Mouse (Mus musculus): ENCODE results near the gene Ero1l. TPM values are rescaled to one million over a fixed set of nuclear protein-coding genes. Genes with fewer than 3 reads are reported as not detected.

The Ero1l gene
- polyA plus RNA-seq, 1 experiment from 2014 or later, result 42.3 TPM

DNA sequence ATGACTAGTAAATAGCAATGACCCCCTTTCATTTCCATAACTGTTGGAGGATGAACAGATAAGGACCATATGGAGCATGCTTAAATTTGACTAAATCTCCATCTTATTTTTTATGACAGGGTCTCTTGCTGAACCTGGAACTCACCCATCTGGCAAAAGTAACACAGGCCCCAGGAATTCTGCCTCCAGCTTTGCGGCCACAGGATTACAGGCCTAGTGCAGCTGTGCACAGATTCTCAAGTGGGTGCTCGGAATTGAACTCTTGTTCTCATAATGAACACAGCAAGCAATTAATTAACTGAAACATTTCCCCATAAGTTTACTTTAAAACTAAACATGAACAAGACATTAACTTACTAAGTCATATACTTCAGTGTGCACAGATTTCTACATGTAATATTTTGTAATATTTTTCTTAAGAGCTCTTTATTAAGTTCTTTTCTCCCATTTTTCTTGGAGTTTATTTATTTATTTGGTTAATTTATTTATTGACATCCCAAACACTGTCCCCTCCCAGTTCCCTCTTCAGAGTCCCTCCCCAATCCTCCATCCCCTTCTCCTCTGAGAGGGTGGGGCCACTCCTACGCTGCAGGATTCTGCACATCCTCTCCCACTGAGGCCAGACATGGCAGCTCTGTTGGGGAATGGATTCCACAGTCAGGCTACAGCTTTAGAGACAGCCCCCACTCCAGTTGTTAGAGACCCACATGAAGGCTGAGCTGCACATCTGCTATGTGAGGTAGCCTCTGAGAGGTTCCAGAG is 54.6 kb downstream of the Ero1l start:
- no peaks in the 10 kb centered on the region for H3K9me3 ChIP-seq (replicated peaks; ENCODE audit: control insufficient read depth, low read length)
- ATAC-seq (replicated peaks; ENCODE audit: insufficient number of reproducible peaks, low FRiP score, low TSS enrichment), result no peak
- H3K4me3 ChIP-seq (ENCODE audit: low read depth, low read length), result no peak overlapping the region
- no peak overlapping the region for H3K9ac ChIP-seq (ENCODE audit: low read depth, low read length)
- no peaks in the 10 kb centered on the region for H3K27me3 ChIP-seq (ENCODE audit: control insufficient read depth, insufficient read depth, low read length)
- H3K36me3 ChIP-seq (ENCODE audit: control insufficient read depth, insufficient read depth, low read length), result no peaks in the 10 kb centered on the region
- 76% methylated on average over 3 of the region's 3 CpGs for WGBS (ENCODE audit: insufficient replicate concordance)
- no peak overlapping the region for H3K27ac ChIP-seq (ENCODE audit: low read depth, low read length)
- no peaks in the 10 kb centered on the region for H3K4me1 ChIP-seq (ENCODE audit: control insufficient read depth, insufficient read depth, low read length)
- H3K4me2 ChIP-seq, result no peak overlapping the region

DNA sequence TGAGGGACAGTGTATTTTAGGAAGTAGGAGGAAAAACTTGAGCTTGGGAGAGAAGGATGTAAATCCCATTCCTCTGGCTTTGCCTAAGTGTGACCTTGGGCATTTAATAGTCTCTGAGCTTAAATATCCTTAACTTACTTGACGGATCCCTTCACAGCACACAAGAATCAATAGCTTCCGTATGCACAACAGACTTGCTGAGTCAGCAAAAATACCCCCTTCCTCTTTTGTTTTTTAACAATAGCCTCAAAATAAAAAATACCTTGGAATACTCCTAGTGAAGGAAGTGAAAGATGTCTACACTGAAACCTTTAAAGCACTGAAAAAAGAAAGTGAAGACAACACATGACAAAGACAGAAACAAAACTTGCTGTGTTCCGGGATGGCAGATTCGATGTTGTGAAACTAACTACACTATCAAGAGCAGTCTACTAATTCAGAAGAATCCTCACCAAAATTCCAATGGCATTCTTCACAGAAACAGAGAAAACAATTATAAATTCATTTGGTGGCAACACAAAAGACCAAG is 67.0 kb downstream of the Ero1l start:
- H3K27ac ChIP-seq (ENCODE audit: low read depth, low read length), result no peak overlapping the region
- 87% methylated on average over 4 of the region's 4 CpGs for WGBS (ENCODE audit: insufficient replicate concordance)

GRCm38 (mm10) chr14:45241613-45242012 is 77.0 kb downstream of the Ero1l start:
- H3K27ac ChIP-seq (ENCODE audit: low read depth, low read length), result no peak overlapping the region
- H3K4me1 ChIP-seq (ENCODE audit: control insufficient read depth, insufficient read depth, low read length), result no peaks in the 10 kb centered on the region
- H3K9me3 ChIP-seq (replicated peaks; ENCODE audit: control insufficient read depth, low read length), result no peaks in the 10 kb centered on the region
- H3K4me3 ChIP-seq (ENCODE audit: low read depth, low read length), result no peak overlapping the region
- WGBS (ENCODE audit: insufficient replicate concordance), result 47% methylated on average over 1 of the region's 1 CpGs
- H3K9ac ChIP-seq (ENCODE audit: low read depth, low read length), result no peak overlapping the region
- no peaks in the 10 kb centered on the region for H3K36me3 ChIP-seq (ENCODE audit: control insufficient read depth, insufficient read depth, low read length)
- no peak overlapping the region for H3K4me2 ChIP-seq
- H3K27me3 ChIP-seq (ENCODE audit: control insufficient read depth, insufficient read depth, low read length), result no peaks in the 10 kb centered on the region
- no peak for ATAC-seq (replicated peaks; ENCODE audit: insufficient number of reproducible peaks, low FRiP score, low TSS enrichment)

More for the DNA sequence above, 67.0 kb downstream of the Ero1l start:
- H3K4me3 ChIP-seq (ENCODE audit: low read depth, low read length), result no peak overlapping the region
- no peaks in the 10 kb centered on the region for H3K36me3 ChIP-seq (ENCODE audit: control insufficient read depth, insufficient read depth, low read length)
- H3K9me3 ChIP-seq (replicated peaks; ENCODE audit: control insufficient read depth, low read length), result no peaks in the 10 kb centered on the region
- H3K4me1 ChIP-seq (ENCODE audit: control insufficient read depth, insufficient read depth, low read length), result no peaks in the 10 kb centered on the region
- H3K27me3 ChIP-seq (ENCODE audit: control insufficient read depth, insufficient read depth, low read length), result no peaks in the 10 kb centered on the region
- H3K9ac ChIP-seq (ENCODE audit: low read depth, low read length), result no peak overlapping the region
- ATAC-seq (replicated peaks; ENCODE audit: insufficient number of reproducible peaks, low FRiP score, low TSS enrichment), result no peak
- H3K4me2 ChIP-seq, result no peak overlapping the region

DNA sequence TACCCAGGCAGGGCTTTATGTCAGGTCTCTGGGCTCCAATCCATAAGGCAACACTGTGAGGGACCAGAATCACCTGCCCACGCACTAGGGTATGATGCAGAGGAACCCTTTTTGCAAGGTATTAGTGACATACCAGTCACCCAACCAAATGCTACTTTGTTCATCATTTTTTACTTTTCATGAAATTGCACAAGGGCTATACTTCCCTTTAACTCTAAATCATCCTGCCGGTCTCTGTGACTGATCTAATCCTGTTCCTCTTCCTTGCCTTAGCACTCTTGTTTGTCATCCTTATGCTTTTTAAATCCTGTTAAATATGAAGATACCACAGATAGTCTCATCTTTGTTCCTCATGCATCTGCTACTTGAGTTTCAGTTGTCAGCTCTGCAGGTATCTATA is 79.5 kb downstream of the Ero1l start:
- H3K27me3 ChIP-seq (ENCODE audit: control insufficient read depth, insufficient read depth, low read length), result no peaks in the 10 kb centered on the region
- H3K9ac ChIP-seq (ENCODE audit: low read depth, low read length), result no peak overlapping the region
- WGBS (ENCODE audit: insufficient replicate concordance), result 83% methylated on average over 2 of the region's 2 CpGs
- H3K4me2 ChIP-seq, result no peak overlapping the region
- H3K4me3 ChIP-seq (ENCODE audit: low read depth, low read length), result no peak overlapping the region
- H3K9me3 ChIP-seq (replicated peaks; ENCODE audit: control insufficient read depth, low read length), result no peaks in the 10 kb centered on the region
- no peaks in the 10 kb centered on the region for H3K36me3 ChIP-seq (ENCODE audit: control insufficient read depth, insufficient read depth, low read length)
- H3K4me1 ChIP-seq (ENCODE audit: control insufficient read depth, insufficient read depth, low read length), result no peaks in the 10 kb centered on the region
- no peak for ATAC-seq (replicated peaks; ENCODE audit: insufficient number of reproducible peaks, low FRiP score, low TSS enrichment)
- H3K27ac ChIP-seq (ENCODE audit: low read depth, low read length), result no peak overlapping the region

Other genes starting within 250 kb of the Ero1l start
- gene Gpr137c, start 99.1 kb downstream of the Ero1l start, polyA plus RNA-seq (2014; fragmentation: Nextera tagmentation; extraction: Ambion mirVana), result 5.0 and 7.7 TPM in 2 replicates
- gene Txndc16, start 98.4 kb downstream of the Ero1l start, polyA plus RNA-seq (2014; fragmentation: Nextera tagmentation; extraction: Ambion mirVana), result 12.5 and 13.2 TPM in 2 replicates
- 142 and 148 TPM in 2 replicates for gene Psmc6, start 11.0 kb upstream of the Ero1l start, polyA plus RNA-seq (2014; fragmentation: Nextera tagmentation; extraction: Ambion mirVana)
- 44.3 and 52.1 TPM in 2 replicates for gene Styx, start 32.3 kb upstream of the Ero1l start, polyA plus RNA-seq (2014; fragmentation: Nextera tagmentation; extraction: Ambion mirVana)
- 36.8 and 38.0 TPM in 2 replicates for gene Gnpnat1, start 86.1 kb upstream of the Ero1l start, polyA plus RNA-seq (2014; fragmentation: Nextera tagmentation; extraction: Ambion mirVana)
- gene Fermt2, start 211.3 kb upstream of the Ero1l start, polyA plus RNA-seq (2014; fragmentation: Nextera tagmentation; extraction: Ambion mirVana), result 168 and 188 TPM in 2 replicates

All from heart, embryonic 11.5 days (tissue).